Mouse (Mus musculus) adrenal gland, postnatal 25 days (tissue): ENCODE measurements around the gene Alox8. TPM values are rescaled to one million over a fixed set of nuclear protein-coding genes. Genes with fewer than 3 reads are reported as not detected.

ENCODE experiments used
- DNase-seq: peaks from one replicate; pipeline ENCODE4 v3.0.0; 2021; ENCODE audit warnings: mixed read lengths
- long read RNA-seq: library from polyadenylated mRNA; stranded (forward); transcript quantifications from one replicate; pipeline ENCODE4 v2.0.0, GENCODE M21; 2021
- total RNA-seq: library from RNA; stranded (reverse); gene quantifications from 2 replicates; pipeline ENCODE4 v1.2.3, GENCODE M21; 2021

The Alox8 gene
- not detected in 2 replicates for total RNA-seq
- long read RNA-seq: 0 reads

- no peak for DNase-seq
These were observed at the start of gene Alox8 for GRCm38 (mm10) chr11:69197743-69198142. TSS of gene Alox8 (minus strand) at chr11:69197843.

- DNase-seq: no peak
These were observed 48.0 kb upstream of the Alox8 start for GRCm38 (mm10) chr11:69245643-69246042.

GRCm38 (mm10) chr11:69244911-69245310 is 47.3 kb upstream of the Alox8 start:
- no peak for DNase-seq

GRCm38 (mm10) chr11:69236926-69237260 is 39.2 kb upstream of the Alox8 start, which contains the start of gene Gucy2e:
TSS of gene Gucy2e (minus strand) at chr11:69237036.
- DNase-seq: no peak

- no peak for DNase-seq
These were observed 38.6 kb upstream of the Alox8 start for GRCm38 (mm10) chr11:69236061-69236925.

GRCm38 (mm10) chr11:69235285-69236060 is 37.8 kb upstream of the Alox8 start:
- peak; percentile 73 for DNase-seq

DNA sequence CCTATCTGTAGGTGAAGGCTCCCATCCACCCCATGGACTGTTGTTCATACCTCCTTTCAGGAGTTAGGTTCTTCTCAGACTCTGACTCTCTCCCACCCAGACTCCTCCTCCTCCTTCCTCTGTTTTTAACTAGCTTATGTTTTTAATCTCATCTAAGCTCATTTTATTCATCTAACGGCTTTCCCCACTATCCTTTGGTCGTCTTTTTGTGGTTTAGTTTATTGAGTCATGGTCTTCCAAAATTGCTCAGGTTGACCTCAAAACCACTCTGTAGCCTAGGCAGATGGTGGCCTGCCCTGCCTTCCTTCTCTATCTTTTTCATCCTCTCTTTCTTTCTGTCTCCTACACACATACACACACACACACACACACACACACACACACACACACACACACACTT is 35.5 kb upstream of the Alox8 start:
- DNase-seq: no peak

DNA sequence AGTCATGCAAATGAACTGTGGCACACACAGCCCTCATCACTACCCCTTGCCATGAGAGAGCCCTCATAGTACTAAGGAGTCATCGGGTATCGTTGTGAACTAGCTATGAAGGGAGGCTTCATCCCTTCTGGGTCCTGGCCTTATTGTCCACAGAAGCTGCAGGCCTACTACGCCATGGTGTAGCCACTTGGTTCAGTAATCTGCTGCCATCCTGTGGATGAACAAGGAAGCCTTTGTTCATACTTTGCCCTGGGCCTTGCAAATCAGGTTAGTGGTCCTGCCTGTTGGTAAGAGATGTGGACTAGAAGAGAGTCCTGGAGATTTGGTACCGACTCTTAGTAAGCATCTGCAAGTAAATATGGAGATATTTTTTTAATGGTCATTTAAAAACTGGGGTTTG is 32.8 kb upstream of the Alox8 start:
- DNase-seq: no peak

DNA sequence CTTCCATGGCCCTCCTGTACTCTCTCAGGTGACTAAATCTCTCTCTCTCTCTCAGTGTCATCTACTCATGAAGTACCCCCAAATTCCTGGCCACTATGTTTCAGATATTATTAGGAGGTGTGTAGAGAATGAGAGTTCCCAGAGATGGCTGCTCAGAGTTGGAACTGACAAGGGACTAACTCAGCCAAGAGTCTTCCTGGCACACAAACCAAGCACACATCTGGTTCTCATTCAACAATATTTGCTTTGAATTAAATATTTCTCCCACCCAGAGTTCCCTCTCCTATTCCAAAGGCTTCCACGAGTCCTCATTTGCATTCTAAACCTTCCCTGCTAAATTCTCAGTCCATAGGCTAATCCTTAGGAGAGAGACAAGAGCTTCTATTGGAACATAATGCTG is 28.1 kb upstream of the Alox8 start:
- DNase-seq: no peak

- DNase-seq: no peak
These were observed 25.5 kb upstream of the Alox8 start for GRCm38 (mm10) chr11:69223101-69223500.

GRCm38 (mm10) chr11:69221070-69221469 is 23.4 kb upstream of the Alox8 start:
- no peak for DNase-seq

- no peak for DNase-seq
These were observed 21.0 kb upstream of the Alox8 start for GRCm38 (mm10) chr11:69218661-69219060.

- no peak for DNase-seq
These were observed 19.8 kb upstream of the Alox8 start for GRCm38 (mm10) chr11:69217411-69217810.

- DNase-seq: no peak
These were observed 13.8 kb upstream of the Alox8 start for GRCm38 (mm10) chr11:69211431-69211830.

GRCm38 (mm10) chr11:69202469-69203230 is 5.0 kb upstream of the Alox8 start:
- DNase-seq: no peak

- DNase-seq: no peak
These were observed 2.6 kb upstream of the Alox8 start for GRCm38 (mm10) chr11:69200231-69200630.

GRCm38 (mm10) chr11:69199251-69199650 is 1.6 kb upstream of the Alox8 start:
- DNase-seq: no peak

DNA sequence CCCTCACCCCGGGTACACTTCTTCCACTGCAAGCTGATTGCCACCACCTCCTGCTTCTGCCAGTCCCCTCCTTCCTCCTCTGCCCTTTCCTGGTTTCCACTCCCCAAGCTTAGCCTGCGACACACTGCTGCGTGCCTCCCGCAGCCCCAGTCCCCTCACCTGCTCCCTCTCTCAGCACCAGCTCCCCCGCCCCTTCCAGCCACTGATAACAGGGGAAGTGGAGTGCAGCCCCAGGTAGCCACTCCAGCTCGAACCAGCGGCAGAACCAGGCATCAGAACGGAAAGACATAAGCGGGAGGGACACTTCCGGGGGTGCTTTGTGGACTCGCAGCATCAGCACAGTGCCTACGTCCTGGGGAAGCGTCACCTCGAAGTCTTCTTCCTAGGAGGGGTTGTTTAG is 449 bp downstream of the Alox8 start:
- no peak for DNase-seq

GRCm38 (mm10) chr11:69196766-69197165 is 877 bp downstream of the Alox8 start:
- no peak for DNase-seq

- DNase-seq: peak; percentile 41
These were observed 4.8 kb downstream of the Alox8 start for GRCm38 (mm10) chr11:69192840-69193239.

- no peak for DNase-seq
These were observed 11.7 kb downstream of the Alox8 start for GRCm38 (mm10) chr11:69185936-69186335.

DNA sequence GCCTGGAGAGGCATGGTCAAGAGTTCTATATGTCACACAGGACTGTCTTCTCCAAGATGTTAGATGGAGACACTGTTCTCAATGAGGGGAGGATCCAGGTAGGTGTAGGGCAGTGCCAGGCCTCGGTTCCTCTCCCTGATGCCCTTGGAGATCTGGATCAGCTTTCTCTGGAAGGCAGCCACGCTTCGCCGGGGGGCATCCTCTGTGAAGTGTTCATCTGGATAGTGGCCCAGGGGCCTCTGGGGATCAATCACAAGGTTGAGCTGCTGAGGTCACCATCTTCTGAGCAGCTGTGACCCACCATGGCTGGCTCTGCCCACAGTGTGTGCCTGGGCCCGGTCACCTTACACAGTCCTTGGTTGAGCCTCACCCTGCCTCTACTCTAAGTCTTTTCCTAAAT is 12.6 kb downstream of the Alox8 start:
- no peak for DNase-seq

DNA sequence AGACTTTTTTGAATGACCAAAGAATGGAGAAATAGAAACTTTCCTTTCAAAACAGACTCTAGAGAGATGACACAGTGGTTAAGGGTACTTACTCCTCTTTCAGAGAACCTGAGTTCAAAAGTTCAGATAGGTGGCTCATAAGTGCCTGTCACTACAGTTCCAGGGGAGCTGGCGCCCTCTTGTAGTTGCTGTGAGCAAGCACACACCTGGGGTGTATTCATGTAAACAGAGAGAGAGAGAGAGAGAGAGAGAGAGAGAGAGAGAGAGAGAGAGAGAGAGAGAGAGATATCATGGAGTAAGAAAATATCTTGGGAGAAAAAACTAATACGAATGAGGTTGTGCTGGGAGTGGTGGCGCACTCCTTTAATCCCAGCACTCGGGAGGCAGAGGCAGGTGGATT is 17.5 kb downstream of the Alox8 start:
- no peak for DNase-seq
